Mouse (Mus musculus) stomach, postnatal 0 days (tissue): ENCODE results near the gene Chmp6. TPM values are rescaled to one million over a fixed set of nuclear protein-coding genes. Genes with fewer than 3 reads are reported as not detected.

Experiments
- ATAC-seq: fragments of 200-750 bp; cut with Nextera tagmentation; 2 replicates; pipeline ENCODE4 v1.8.0; 2017; ENCODE audit not compliant: low FRiP score, low TSS enrichment
- DNase-seq: peaks from one replicate; pipeline ENCODE4 v3.0.0-alpha.2; 2016; ENCODE audit warnings: low spot score
- H3K27ac ChIP-seq: fragments of 300-500 bp; sonication (generic); replicated peaks from 2 replicates; pipeline ENCODE4 v1.5.1; 2014; ENCODE audit warnings: mild to moderate bottlenecking, control low read depth
- H3K27me3 ChIP-seq: fragments of 300-500 bp; sonication (generic); 2 replicates; pipeline ENCODE4 v1.6.1; 2014; ENCODE audit warnings: low read length; ENCODE audit not compliant: control insufficient read depth, insufficient read depth
- H3K36me3 ChIP-seq: fragments of 300-500 bp; sonication (generic); 2 replicates; pipeline ENCODE4 v1.6.1; 2014; ENCODE audit warnings: low read length, mixed read lengths; ENCODE audit not compliant: control insufficient read depth, insufficient read depth
- H3K4me1 ChIP-seq: fragments of 300-500 bp; sonication (generic); replicated peaks from 2 replicates; pipeline ENCODE4 v1.6.1; 2014; ENCODE audit warnings: antibody characterized with exemption; ENCODE audit not compliant: control insufficient read depth, insufficient read depth
- H3K4me2 ChIP-seq: fragments of 300-500 bp; sonication (generic); replicated peaks from 2 replicates; pipeline ENCODE4 v1.6.1; 2014; ENCODE audit warnings: low read depth, mild to moderate bottlenecking, control low read depth, moderate library complexity
- H3K4me3 ChIP-seq: fragments of 300-500 bp; sonication (generic); 2 replicates; pipeline ENCODE4 v1.5.1; 2014; ENCODE audit warnings: low read depth, low read length, control low read depth
- H3K9ac ChIP-seq: fragments of 300-500 bp; sonication (generic); 2 replicates; pipeline ENCODE4 v1.6.1; 2014; ENCODE audit warnings: mild to moderate bottlenecking, low read length, control low read depth, mixed read lengths
- H3K9me3 ChIP-seq: fragments of 300-500 bp; sonication (generic); 2 replicates; pipeline ENCODE4 v1.6.1; 2016; ENCODE audit warnings: low read length; ENCODE audit not compliant: control insufficient read depth
- CTCF ChIP-seq: IDR thresholded peaks from 2 replicates; pipeline ENCODE4 v1.5.1; 2016; ENCODE audit warnings: antibody characterized with exemption, low read depth, mild to moderate bottlenecking, moderate library complexity
- EP300 ChIP-seq: optimal IDR thresholded peaks from 2 replicates; pipeline ENCODE3; 2016; ENCODE audit warnings: antibody characterized with exemption
- WGBS: fragments of 180-500 bp; shearing (Covaris S2); extraction: QIAGEN DNeasy Blood & Tissue Kit; methylation state at CpG from one replicate; pipeline ENCODE4 v1.1.7; 2014; 5-methylcytosine and 5-hydroxymethylcytosine counted together
- polyA plus RNA-seq: library from polyadenylated mRNA; unstranded; fragments of >200 nt; fragmentation: Nextera tagmentation; extraction: Ambion mirVana; gene quantifications from 2 replicates; pipeline ENCODE4 v1.2.1, GENCODE M21; 2015

Gene Chmp6
- polyA plus RNA-seq, 1 experiment from 2014 or later = 84.5 TPM

GRCm38 (mm10) chr11:119948803-119949202 is 35.6 kb downstream of the Chmp6 start:
- H3K27ac ChIP-seq = peak overlapping the region; percentile 70
- no peak for DNase-seq
- no peak for TF ChIP-seq CTCF
- TF ChIP-seq EP300 = no peak
- peaks cover 12% of the 10 kb centered on the region; the same call in 1 of the 2 replicates for H3K4me1 ChIP-seq
- WGBS = 58% methylated on average over 2 of the region's 2 CpGs
- no peak for ATAC-seq
- no peaks in the 10 kb centered on the region for H3K27me3 ChIP-seq
- no peak overlapping the region for H3K9ac ChIP-seq
- no peaks in the 10 kb centered on the region for H3K36me3 ChIP-seq
- no peak overlapping the region for H3K4me2 ChIP-seq
- no peaks in the 10 kb centered on the region for H3K9me3 ChIP-seq
- no peak overlapping the region for H3K4me3 ChIP-seq

DNA sequence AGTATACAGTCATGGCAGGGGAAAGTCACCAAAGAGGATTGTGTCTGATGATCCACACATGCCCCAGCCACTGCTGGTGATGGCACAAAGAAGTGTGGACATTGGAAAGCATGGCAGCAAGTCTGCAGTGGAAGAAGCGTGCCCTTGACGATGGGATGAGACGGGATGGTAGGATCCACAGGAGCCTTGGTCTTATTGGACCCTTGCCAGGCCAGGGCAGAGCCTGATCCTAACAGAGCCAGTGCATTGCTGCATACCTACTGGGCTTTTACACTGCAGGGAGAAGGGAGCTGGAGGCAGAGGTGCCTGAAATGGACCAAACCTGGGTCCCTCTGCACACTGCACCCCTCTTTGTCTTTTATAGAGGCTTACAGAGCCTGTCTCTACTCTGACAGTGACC is 37.3 kb downstream of the Chmp6 start:
- Histone ChIP-seq H3K4me3 (no peak overlapping the region), H3K9me3 (no peaks in the 10 kb centered on the region), H3K9ac (no peak overlapping the region), H3K4me1 (peaks cover 13% of the 10 kb centered on the region; the same call in 1 of the 2 replicates), H3K36me3 (no peaks in the 10 kb centered on the region), H3K27ac (no peak overlapping the region), H3K27me3 (no peaks in the 10 kb centered on the region), H3K4me2 (no peak overlapping the region)
- no peak for DNase-seq
- WGBS = 78% methylated on average over 3 of the region's 3 CpGs
- ATAC-seq = no peak
- TF ChIP-seq CTCF (no peak), EP300 (no peak)

GRCm38 (mm10) chr11:119951326-119951725 is 38.1 kb downstream of the Chmp6 start:
- no peak for DNase-seq
- Histone ChIP-seq H3K9ac (no peak overlapping the region), H3K4me2 (no peak overlapping the region), H3K36me3 (no peaks in the 10 kb centered on the region), H3K27me3 (no peaks in the 10 kb centered on the region), H3K27ac (no peak overlapping the region), H3K9me3 (no peaks in the 10 kb centered on the region), H3K4me3 (no peak overlapping the region), H3K4me1 (peaks cover 13% of the 10 kb centered on the region; the same call in 1 of the 2 replicates)
- no peak for ATAC-seq
- no peak for TF ChIP-seq CTCF
- no peak for TF ChIP-seq EP300
- 88% methylated on average over 6 of the region's 6 CpGs for WGBS

DNA sequence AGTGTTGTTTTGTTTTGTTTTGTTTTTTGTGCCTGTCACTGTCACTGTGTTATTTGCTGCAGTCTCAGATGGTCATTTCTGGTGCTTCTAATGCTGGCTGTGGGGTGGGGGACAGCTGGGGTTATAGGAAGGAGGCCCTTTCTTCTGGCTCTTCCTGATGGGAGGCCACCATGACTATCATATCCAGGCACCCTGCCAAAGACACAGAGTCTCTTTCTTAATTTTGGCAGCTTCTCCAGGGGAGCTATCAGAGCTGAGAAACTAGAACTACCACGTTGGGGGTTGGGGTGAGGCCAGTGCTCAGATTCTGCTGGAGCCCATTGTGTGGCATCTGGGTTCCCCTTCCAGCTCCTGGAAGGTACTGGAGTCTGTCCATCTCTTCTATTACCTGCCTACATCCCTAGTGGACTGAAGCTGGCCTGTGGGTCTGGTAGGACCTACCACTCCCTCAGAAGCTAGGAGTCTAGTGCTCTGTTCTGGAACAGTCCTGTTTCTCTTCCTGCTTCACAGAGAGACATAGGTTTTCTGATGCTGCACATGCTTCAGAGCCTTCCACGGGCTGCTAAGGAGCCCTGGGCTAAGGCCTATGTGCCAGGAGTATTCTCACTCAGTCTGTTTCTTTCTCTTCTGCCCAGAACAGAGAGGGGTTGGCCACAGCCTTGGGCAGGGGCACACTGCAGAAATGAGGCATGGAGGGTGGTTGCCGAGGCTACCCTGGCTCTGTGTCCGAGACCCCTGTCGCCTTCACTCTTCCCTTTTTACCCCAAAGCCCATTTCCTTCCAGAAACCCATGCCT is 39.4 kb downstream of the Chmp6 start:
- ATAC-seq = no peak
- WGBS = 43% methylated on average over 5 of the region's 5 CpGs
- H3K27me3 ChIP-seq = no peaks in the 10 kb centered on the region
- peaks cover 13% of the 10 kb centered on the region for H3K4me1 ChIP-seq
- DNase-seq = no peak
- H3K4me2 ChIP-seq = no peak overlapping the region
- no peaks in the 10 kb centered on the region for H3K9me3 ChIP-seq
- H3K36me3 ChIP-seq = peaks cover 5% of the 10 kb centered on the region; the same call in 1 of the 2 replicates
- H3K27ac ChIP-seq = peak overlapping the region; percentile 73
- H3K4me3 ChIP-seq = no peak overlapping the region
- TF ChIP-seq EP300 (peak; percentile 63), CTCF (no peak)
- H3K9ac ChIP-seq = 0 out of 2 replicates have a peak overlapping the region, but pooled peaks have one; percentile 4

- Histone ChIP-seq H3K36me3 (peaks cover 5% of the 10 kb centered on the region; the same call in 1 of the 2 replicates), H3K27ac (peak overlapping the region; percentile 41; the same call in 1 of the 2 replicates), H3K4me1 (peaks cover 13% of the 10 kb centered on the region), H3K9me3 (no peaks in the 10 kb centered on the region), H3K4me2 (no peak overlapping the region), H3K4me3 (no peak overlapping the region), H3K27me3 (no peaks in the 10 kb centered on the region), H3K9ac (no peak overlapping the region)
- no peak for TF ChIP-seq CTCF
- no peak for TF ChIP-seq EP300
- ATAC-seq = no peak
- 45% methylated on average over 4 of the region's 4 CpGs for WGBS
- DNase-seq = no peak
Measured at GRCm38 (mm10) chr11:119954233-119954632, 41.0 kb downstream of the Chmp6 start.

DNA sequence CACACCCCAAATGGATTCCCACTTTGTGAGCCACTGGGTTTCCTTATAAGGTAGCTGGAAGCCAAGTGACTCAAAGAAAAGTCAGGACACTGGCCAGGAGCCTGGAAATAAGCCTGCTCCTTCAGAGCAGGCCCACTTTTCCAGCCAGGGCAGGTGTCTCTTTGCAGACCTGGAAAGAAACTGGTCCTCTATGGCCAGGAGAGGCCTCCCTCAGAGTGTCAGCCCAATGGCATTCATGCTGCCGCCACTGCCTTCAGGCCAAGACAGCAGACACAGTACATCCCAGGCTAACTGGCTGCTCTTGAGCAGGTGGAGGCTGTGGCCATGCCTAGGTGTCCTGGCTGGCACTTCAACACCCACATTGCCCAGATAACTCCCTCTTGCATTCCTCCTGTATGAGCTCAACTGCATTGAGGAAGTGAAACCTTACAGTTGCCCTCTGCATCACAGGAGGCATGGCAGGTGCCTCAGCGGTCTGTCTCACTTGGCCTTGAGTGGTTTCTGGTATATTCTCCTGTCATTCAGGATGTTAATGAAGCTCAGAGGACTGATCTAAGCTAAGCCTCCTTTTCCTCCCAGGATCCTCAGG is 41.6 kb downstream of the Chmp6 start:
- no peaks in the 10 kb centered on the region for H3K27me3 ChIP-seq
- no peaks in the 10 kb centered on the region for H3K9me3 ChIP-seq
- WGBS = 73% methylated on average over 2 of the region's 2 CpGs
- ATAC-seq (peak; percentile 74), DNase-seq (no peak)
- TF ChIP-seq CTCF = no peak
- TF ChIP-seq EP300 = no peak
- H3K4me2 ChIP-seq = no peak overlapping the region
- peak overlapping the region; percentile 78 for H3K27ac ChIP-seq
- H3K4me1 ChIP-seq = peaks cover 13% of the 10 kb centered on the region
- H3K9ac ChIP-seq = no peak overlapping the region
- no peak overlapping the region for H3K4me3 ChIP-seq
- peaks cover 5% of the 10 kb centered on the region; the same call in 1 of the 2 replicates for H3K36me3 ChIP-seq
